ENCODE assay signal across 22 mouse cellular contexts in the genomic region with DNA sequence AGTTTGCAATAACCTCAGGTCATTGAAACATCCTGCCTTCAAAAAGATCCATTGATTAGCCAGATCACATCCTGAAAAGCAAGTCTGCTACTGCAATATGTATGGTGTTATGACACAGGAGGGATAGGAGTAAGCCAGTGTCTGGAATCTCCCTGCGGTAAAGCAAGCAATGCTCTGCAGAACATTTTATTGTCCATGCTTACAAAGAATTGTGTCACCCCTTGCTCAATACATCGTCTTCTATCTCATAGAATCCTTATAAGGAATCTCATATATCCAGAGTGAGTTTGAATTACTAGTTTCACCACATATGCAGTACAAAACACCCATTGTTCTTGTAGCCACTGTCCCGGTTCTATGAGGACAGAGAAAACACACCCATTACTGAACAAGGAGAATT.
DNase-seq lines count a peak whose midpoint lies in the region; ATAC-seq and TF ChIP-seq lines count a peak whose summit lies in the region.
"Had no signal": no experiment of that assay in that cellular context is flagged by ENCODE, and none has a peak within 500 bp of the region (broad histone marks: within the 10 kb centered on the region; RNA-seq: fewer than 3 reads in every experiment).

No protein-coding gene starts in this region.

- H3K27ac ChIP-seq in intestine, postnatal 0 days (ENCODE audit: low read depth, low read length): no peak overlapping the region
- H3K27ac ChIP-seq in intestine, embryonic 15.5 days: no peak overlapping the region

- H3K4me1 ChIP-seq in intestine, postnatal 0 days (replicated peaks; ENCODE audit: control insufficient read depth, insufficient read depth, low read length): no peaks in the 10 kb centered on the region
- no peaks in the 10 kb centered on the region for H3K4me1 ChIP-seq in intestine, embryonic 15.5 days (replicated peaks)

- 0 out of 2 replicates have a peak, but pooled peaks have one; percentile 19 for ATAC-seq in intestine, postnatal 0 days
- no peak for ATAC-seq in intestine, embryonic 15.5 days
- ATAC-seq: activated CD4-positive, CD25-positive, alpha-beta regulatory T cell, adult 4 months; CD4-positive, CD25-positive, alpha-beta regulatory T cell, adult 4 months; Patski had no signal

- H3K4me2 ChIP-seq in intestine, postnatal 0 days (replicated peaks; ENCODE audit: low read depth): no peak overlapping the region
- H3K4me2 ChIP-seq in intestine, embryonic 15.5 days (replicated peaks): no peak overlapping the region

- 49% methylated on average over 3 of the region's 3 CpGs for WGBS in intestine, postnatal 0 days
- 57% methylated on average over 3 of the region's 3 CpGs for WGBS in intestine, embryonic 15.5 days

- no peaks in the 10 kb centered on the region for H3K9me3 ChIP-seq in intestine, postnatal 0 days (ENCODE audit: control insufficient read depth)
- no peaks in the 10 kb centered on the region for H3K9me3 ChIP-seq in intestine, embryonic 15.5 days
- H3K9me3 ChIP-seq: G1E had no signal

- TF ChIP-seq CTCF in intestine, postnatal 0 days (IDR thresholded peaks at IDR 0.05; ENCODE audit: low read depth): no peak

- DNase-seq in fat pad, adult 2 months (ENCODE audit: extremely low read depth, low read depth, low spot score): peak; percentile 97
- peak; percentile 93 for DNase-seq in gonadal fat pad, adult 2 months (ENCODE audit: low read depth)
- no peak for DNase-seq in gastrocnemius, adult 8-10 months (ENCODE audit: low spot score in 2 of 2)
- no peak for DNase-seq in adrenal gland, adult (ENCODE audit: inconsistent age in 2 of 2, low spot score in 1 of 2)
- DNase-seq: adrenal gland, adult 2 months; adrenal gland, adult 8-10 months; adrenal gland, postnatal 10 days; adrenal gland, postnatal 14 days; adrenal gland, postnatal 25 days; adrenal gland, postnatal 36 days; B cell, adult 2 months; cerebellum, adult 11 months; cerebellum, adult 11-12 months; cerebellum, adult 18-20 months; cerebellum, adult 2 months had no signal

- no peak overlapping the region for H3K4me3 ChIP-seq in intestine, postnatal 0 days (ENCODE audit: low read depth, low read length)
- no peak overlapping the region for H3K4me3 ChIP-seq in intestine, embryonic 15.5 days (replicated peaks)

- H3K27me3 ChIP-seq in intestine, postnatal 0 days (replicated peaks; ENCODE audit: control insufficient read depth, insufficient read depth, low read length): no peaks in the 10 kb centered on the region
- H3K27me3 ChIP-seq in intestine, embryonic 15.5 days (replicated peaks): no peaks in the 10 kb centered on the region
- H3K27me3 ChIP-seq: CH12.LX had no signal

- H3K9ac ChIP-seq in intestine, postnatal 0 days (ENCODE audit: low read depth, low read length): no peak overlapping the region
- no peak overlapping the region for H3K9ac ChIP-seq in intestine, embryonic 15.5 days

- no peaks in the 10 kb centered on the region for H3K36me3 ChIP-seq in intestine, postnatal 0 days (ENCODE audit: control insufficient read depth, insufficient read depth)
- H3K36me3 ChIP-seq in intestine, embryonic 15.5 days: no peaks in the 10 kb centered on the region
- H3K36me3 ChIP-seq: G1E had no signal

Comparison
In these comparisons a context has a peak if more than half of its experiments do, and no peak if none do; other contexts are left out.
1. DNase-seq: peak in fat pad, adult 2 months (single experiment) and gonadal fat pad, adult 2 months (single experiment); none in gastrocnemius, adult 8-10 months (0 of 2) and adrenal gland, adult (0 of 2).